Mouse (Mus musculus) embryonic facial prominence, embryonic 15.5 days (tissue): ENCODE data around the gene Ppp1cc. TPM values are rescaled to one million over a fixed set of nuclear protein-coding genes. Genes with fewer than 3 reads are reported as not detected.
"Not testable (repeated sequence)": the region's sequence is repeated elsewhere in the genome, so short reads cannot be mapped to it uniquely, and the experiment has no call there.

Experiments used
- ATAC-seq: fragments of 200-750 bp; cut with Nextera tagmentation; 2 replicates; pipeline ENCODE4 v1.8.0; 2017; ENCODE audit warnings: low read depth, moderate TSS enrichment; ENCODE audit not compliant: insufficient number of reproducible peaks, low FRiP score, low TSS enrichment
- H3K27ac ChIP-seq: fragments of 300-500 bp; sonication (generic); replicated peaks from 2 replicates; pipeline ENCODE4 v1.5.1; 2015; ENCODE audit warnings: mild to moderate bottlenecking, inconsistent platforms
- H3K27me3 ChIP-seq: fragments of 300-500 bp; sonication (generic); 2 replicates; pipeline ENCODE4 v1.6.1; 2015; ENCODE audit warnings: inconsistent platforms
- H3K36me3 ChIP-seq: fragments of 300-500 bp; sonication (generic); 2 replicates; pipeline ENCODE4 v1.6.1; 2015; ENCODE audit warnings: mild to moderate bottlenecking, inconsistent platforms
- H3K4me1 ChIP-seq: fragments of 300-500 bp; sonication (generic); 2 replicates; pipeline ENCODE4 v1.6.1; 2015; ENCODE audit warnings: inconsistent platforms
- H3K4me2 ChIP-seq: fragments of 300-500 bp; sonication (generic); replicated peaks from 2 replicates; pipeline ENCODE4 v1.6.1; 2015; ENCODE audit warnings: mild to moderate bottlenecking, inconsistent platforms
- H3K4me3 ChIP-seq: fragments of 300-500 bp; sonication (generic); replicated peaks from 2 replicates; pipeline ENCODE4 v1.5.1; 2015; ENCODE audit warnings: mild to moderate bottlenecking, inconsistent platforms
- H3K9ac ChIP-seq: fragments of 300-500 bp; sonication (generic); 2 replicates; pipeline ENCODE4 v1.6.1; 2015; ENCODE audit warnings: inconsistent platforms
- H3K9me3 ChIP-seq: fragments of 300-500 bp; sonication (generic); replicated peaks from 2 replicates; pipeline ENCODE4 v1.6.1; 2016; ENCODE audit warnings: inconsistent platforms
- WGBS: fragments of 180-500 bp; shearing (Covaris S2); methylation state at CpG from one replicate; pipeline ENCODE4 v1.1.7; 2015; 5-methylcytosine and 5-hydroxymethylcytosine counted together
- polyA plus RNA-seq: library from polyadenylated mRNA; unstranded; fragments of >200 nt; fragmentation: Nextera tagmentation; extraction: Ambion mirVana; gene quantifications from 2 replicates; pipeline ENCODE4 v1.2.1, GENCODE M21; 2015

The Ppp1cc gene
- polyA plus RNA-seq, 1 experiment from 2014 or later, result 238 TPM

DNA sequence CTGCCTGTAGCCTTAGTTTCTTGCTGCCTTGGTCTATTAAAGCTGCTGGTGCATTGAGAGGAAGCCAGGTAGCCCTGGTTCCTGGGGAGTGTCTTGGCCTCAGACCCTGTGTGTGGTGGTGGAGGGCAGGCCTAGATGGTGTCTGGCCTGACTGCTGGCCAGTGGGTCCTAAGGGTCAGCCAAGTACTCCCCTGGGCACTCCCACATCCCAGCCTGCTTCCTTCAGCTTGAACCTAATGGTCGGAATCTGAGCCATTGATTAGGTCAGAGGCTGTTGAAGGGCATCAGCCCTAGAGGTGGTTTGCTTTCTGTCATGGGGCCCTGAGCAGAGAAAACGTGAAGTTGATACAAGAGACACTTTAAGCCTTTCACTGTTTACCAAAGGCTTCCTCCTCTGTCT lies 17.3 kb downstream of the Ppp1cc start:
- no peaks in the 10 kb centered on the region for H3K4me1 ChIP-seq
- H3K9ac ChIP-seq, result 0 out of 2 replicates have a peak overlapping the region, but pooled peaks have one; percentile 2
- H3K9me3 ChIP-seq, result no peaks in the 10 kb centered on the region
- peaks cover 49% of the 10 kb centered on the region for H3K36me3 ChIP-seq
- WGBS, result 53% methylated on average over 2 of the region's 2 CpGs
- H3K27ac ChIP-seq, result no peak overlapping the region
- ATAC-seq, result no peak
- no peak overlapping the region for H3K4me3 ChIP-seq
- no peaks in the 10 kb centered on the region for H3K27me3 ChIP-seq
- no peak overlapping the region for H3K4me2 ChIP-seq

DNA sequence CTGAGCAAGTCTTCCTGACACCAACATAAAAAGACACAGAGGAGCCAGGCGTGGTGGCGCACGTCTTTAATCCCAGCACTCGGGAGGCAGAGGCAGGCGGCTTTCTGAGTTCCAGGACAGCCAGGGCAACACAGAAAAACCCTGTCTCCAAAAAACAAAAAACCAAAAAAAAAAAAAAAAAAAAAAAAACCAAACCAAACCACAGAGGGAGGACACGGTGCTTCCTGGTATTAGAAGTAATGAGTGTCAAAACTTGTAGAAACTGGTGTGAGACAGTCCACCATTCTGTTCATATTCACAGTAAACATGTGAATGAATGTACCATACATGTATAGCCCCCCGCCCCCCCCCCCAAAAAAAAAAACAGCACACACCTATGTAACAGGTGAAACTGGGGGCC lies 17.9 kb downstream of the Ppp1cc start:
- Histone ChIP-seq H3K36me3 (peaks cover 44% of the 10 kb centered on the region), H3K4me3 (no peak overlapping the region), H3K9me3 (no peaks in the 10 kb centered on the region), H3K4me1 (no peaks in the 10 kb centered on the region), H3K27me3 (no peaks in the 10 kb centered on the region), H3K27ac (no peak overlapping the region), H3K4me2 (no peak overlapping the region), H3K9ac (no peak overlapping the region)
- 86% methylated on average over 7 of the region's 7 CpGs for WGBS
- no peak for ATAC-seq

DNA sequence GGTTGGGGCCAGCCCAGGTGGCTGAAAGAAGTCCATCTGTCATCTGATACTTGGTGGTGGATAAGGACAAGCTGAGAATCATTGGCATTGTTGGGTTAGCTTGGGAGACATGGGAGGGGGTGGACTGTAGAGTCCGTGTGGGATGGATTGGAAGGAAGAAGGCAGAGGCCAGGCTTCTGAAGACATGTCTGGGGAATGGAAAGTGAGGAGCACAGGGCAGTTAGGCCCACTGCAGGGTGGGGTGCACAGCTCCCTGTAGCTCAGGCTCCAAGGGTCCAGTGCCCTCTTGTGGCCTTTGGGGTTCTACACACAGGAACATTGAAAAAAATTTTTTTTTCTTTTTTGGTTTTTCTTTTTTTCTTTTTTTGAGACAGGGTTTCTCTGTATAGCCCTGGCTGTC lies 18.3 kb downstream of the Ppp1cc start:
- Histone ChIP-seq H3K36me3 (peaks cover 39% of the 10 kb centered on the region), H3K27me3 (no peaks in the 10 kb centered on the region), H3K9ac (no peak overlapping the region), H3K4me3 (no peak overlapping the region), H3K9me3 (no peaks in the 10 kb centered on the region), H3K4me1 (no peaks in the 10 kb centered on the region), H3K27ac (no peak overlapping the region), H3K4me2 (no peak overlapping the region)
- peak; percentile 52; the same call in 1 of the 2 replicates for ATAC-seq
- WGBS, result 47% methylated on average over 1 of the region's 1 CpGs

DNA sequence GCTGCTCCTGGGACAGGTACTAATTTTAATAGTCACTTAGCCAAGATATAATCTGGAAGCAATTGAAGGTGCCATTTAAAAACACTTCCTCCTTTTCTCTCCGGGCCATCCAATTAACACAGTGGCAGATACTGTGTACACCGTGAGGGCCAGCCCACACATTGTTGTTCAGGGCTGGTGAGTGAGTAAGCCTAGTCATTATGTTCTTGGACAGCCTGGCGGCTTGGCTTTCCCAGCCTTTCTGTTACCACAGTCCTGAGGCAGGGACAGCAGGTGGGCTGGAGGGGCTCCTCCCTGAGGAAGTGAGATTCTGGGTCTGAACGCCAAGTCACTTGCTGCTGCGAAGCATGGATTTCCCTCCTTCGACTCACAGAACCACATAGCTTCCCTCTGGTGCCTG lies 21.6 kb downstream of the Ppp1cc start:
- H3K9ac ChIP-seq, result no peak overlapping the region
- no peak overlapping the region for H3K4me2 ChIP-seq
- H3K27me3 ChIP-seq, result no peaks in the 10 kb centered on the region
- H3K36me3 ChIP-seq, result peaks cover 16% of the 10 kb centered on the region
- H3K4me3 ChIP-seq, result no peak overlapping the region
- H3K9me3 ChIP-seq, result no peaks in the 10 kb centered on the region
- 0 out of 2 replicates have a peak, but pooled peaks have one; percentile 36 for ATAC-seq
- 53% methylated on average over 6 of the region's 6 CpGs for WGBS
- H3K4me1 ChIP-seq, result no peaks in the 10 kb centered on the region
- H3K27ac ChIP-seq, result no peak overlapping the region

DNA sequence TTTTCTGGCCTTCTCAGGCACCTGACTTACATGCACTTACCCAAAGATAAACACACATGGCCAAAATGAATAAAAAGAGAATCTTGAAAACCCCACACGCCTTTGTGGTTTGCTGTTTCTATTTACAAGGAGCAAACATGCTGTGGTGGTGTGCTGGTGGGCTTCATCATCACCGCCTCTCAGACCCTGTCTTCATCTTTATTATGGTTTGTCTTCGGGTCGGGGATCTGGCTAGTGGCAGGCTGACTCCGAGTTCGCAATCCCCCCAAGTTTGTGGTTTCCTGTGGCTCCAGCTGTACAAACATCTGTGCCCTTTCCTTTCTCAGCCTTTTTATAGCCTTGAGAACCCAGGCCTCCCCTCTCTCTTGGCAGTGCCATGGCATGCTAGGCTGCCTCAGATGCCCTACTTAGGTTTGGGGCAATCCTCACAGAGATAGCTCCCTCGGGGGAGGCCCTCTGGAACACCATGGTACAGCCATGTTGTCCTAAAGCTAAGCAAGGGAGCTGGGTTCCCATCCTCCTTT lies 26.3 kb downstream of the Ppp1cc start:
- peak; percentile 55; the same call in 1 of the 2 replicates for ATAC-seq
- Histone ChIP-seq H3K27ac (no peak overlapping the region), H3K9me3 (no peaks in the 10 kb centered on the region), H3K4me2 (no peak overlapping the region), H3K9ac (no peak overlapping the region), H3K27me3 (no peaks in the 10 kb centered on the region), H3K4me1 (no peaks in the 10 kb centered on the region), H3K4me3 (no peak overlapping the region), H3K36me3 (no peaks in the 10 kb centered on the region)
- WGBS, result 69% methylated on average over 7 of the region's 7 CpGs

DNA sequence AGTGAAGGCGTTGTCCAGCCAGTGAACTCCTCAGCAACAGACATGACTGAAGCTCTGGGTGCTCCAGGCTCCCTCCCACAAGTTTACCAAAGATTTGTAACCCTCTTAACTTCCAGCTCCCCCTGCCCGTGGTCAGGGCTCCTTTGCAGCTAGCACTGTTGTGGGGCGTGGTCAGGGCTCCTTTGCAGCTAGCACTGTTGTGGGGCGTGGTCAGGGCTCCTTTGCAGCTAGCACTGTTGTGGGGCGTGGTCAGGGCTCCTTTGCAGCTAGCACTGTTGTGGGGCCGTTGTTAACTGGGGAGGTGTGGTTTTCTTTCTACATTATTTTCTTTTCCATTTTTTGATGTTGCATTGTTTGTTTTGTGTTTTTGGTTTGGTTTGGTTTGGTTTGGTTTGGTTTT lies 26.8 kb downstream of the Ppp1cc start:
- ATAC-seq, H3K9me3 ChIP-seq, H3K4me1 ChIP-seq, H3K27me3 ChIP-seq, H3K27ac ChIP-seq, H3K9ac ChIP-seq, H3K4me3 ChIP-seq, H3K36me3 ChIP-seq, H3K4me2 ChIP-seq: not testable (repeated sequence)
- WGBS, result 91% methylated on average over 6 of the region's 6 CpGs

DNA sequence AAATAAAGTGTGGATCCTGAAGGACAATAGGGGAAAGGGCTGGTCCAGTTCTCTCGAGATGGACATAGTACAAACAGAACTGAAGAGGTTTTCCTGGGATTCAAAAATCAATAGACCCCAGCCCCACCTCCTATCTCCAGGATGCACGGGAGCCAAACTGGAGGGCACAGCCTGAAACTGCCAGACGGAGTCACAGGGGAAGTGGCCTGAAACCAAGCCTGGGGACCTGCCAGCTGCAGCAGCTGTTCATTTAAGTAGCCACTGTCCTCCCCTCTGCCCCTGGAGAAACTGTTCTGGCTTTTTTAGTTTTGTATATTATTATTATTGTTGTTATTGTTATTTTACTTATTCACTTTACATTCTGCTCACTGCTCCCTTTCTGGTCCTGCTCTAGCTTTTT lies 31.0 kb downstream of the Ppp1cc start:
- no peaks in the 10 kb centered on the region for H3K9me3 ChIP-seq
- no peak overlapping the region for H3K4me3 ChIP-seq
- H3K27ac ChIP-seq, result no peak overlapping the region
- no peak for ATAC-seq
- 46% methylated on average over 3 of the region's 3 CpGs for WGBS
- H3K4me1 ChIP-seq, result no peaks in the 10 kb centered on the region
- H3K36me3 ChIP-seq, result no peaks in the 10 kb centered on the region
- no peak overlapping the region for H3K9ac ChIP-seq
- no peak overlapping the region for H3K4me2 ChIP-seq
- H3K27me3 ChIP-seq, result no peaks in the 10 kb centered on the region

GRCm38 (mm10) chr5:122190465-122190864 lies 32.4 kb downstream of the Ppp1cc start:
- Histone ChIP-seq H3K4me3 (no peak overlapping the region), H3K36me3 (no peaks in the 10 kb centered on the region), H3K27me3 (no peaks in the 10 kb centered on the region), H3K9ac (no peak overlapping the region), H3K9me3 (no peaks in the 10 kb centered on the region), H3K4me1 (no peaks in the 10 kb centered on the region), H3K4me2 (no peak overlapping the region), H3K27ac (no peak overlapping the region)
- no peak for ATAC-seq
- 48% methylated on average over 7 of the region's 7 CpGs for WGBS

- 79% methylated on average over 12 of the region's 12 CpGs for WGBS
- H3K27ac ChIP-seq, result no peak overlapping the region
These were observed 33.4 kb downstream of the Ppp1cc start for GRCm38 (mm10) chr5:122191269-122192063.

GRCm38 (mm10) chr5:122192347-122192746 lies 34.3 kb downstream of the Ppp1cc start:
- no peak for ATAC-seq
- no peak overlapping the region for H3K9ac ChIP-seq
- no peaks in the 10 kb centered on the region for H3K9me3 ChIP-seq
- no peaks in the 10 kb centered on the region for H3K27me3 ChIP-seq
- H3K27ac ChIP-seq, result no peak overlapping the region
- H3K36me3 ChIP-seq, result no peaks in the 10 kb centered on the region
- H3K4me3 ChIP-seq, result no peak overlapping the region
- no peak overlapping the region for H3K4me2 ChIP-seq
- no peaks in the 10 kb centered on the region for H3K4me1 ChIP-seq
- 46% methylated on average over 3 of the region's 4 CpGs for WGBS

More at GRCm38 (mm10) chr5:122191269-122192063, 33.4 kb downstream of the Ppp1cc start:
- ATAC-seq, result no peak
- Histone ChIP-seq H3K4me3 (no peak overlapping the region), H3K9ac (no peak overlapping the region), H3K4me1 (no peaks in the 10 kb centered on the region), H3K4me2 (no peak overlapping the region), H3K9me3 (no peaks in the 10 kb centered on the region), H3K27me3 (no peaks in the 10 kb centered on the region), H3K36me3 (no peaks in the 10 kb centered on the region)

DNA sequence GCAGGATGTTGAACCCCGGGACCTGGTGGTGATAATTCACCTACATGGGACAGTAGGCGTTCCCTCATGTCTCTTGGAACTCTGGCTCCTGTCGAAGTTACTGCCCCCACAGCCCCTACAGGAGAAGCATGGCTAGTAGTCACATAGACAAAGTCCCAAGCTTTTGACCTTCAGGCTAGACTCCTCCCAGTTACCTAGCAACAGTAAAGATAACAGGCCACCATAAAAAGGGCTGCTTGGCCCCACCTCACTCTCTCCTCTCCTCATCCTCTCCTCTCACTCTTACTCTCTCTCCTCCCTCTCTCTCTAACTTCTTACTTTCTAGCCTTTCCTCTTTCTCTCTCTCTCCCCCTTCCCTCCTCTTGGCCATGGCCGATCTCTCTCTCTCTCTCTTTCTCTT lies 42.8 kb downstream of the Ppp1cc start:
- Histone ChIP-seq H3K4me2 (no peak overlapping the region), H3K9me3 (no peaks in the 10 kb centered on the region), H3K4me1 (no peaks in the 10 kb centered on the region), H3K27ac (no peak overlapping the region), H3K27me3 (no peaks in the 10 kb centered on the region), H3K9ac (no peak overlapping the region), H3K4me3 (no peak overlapping the region), H3K36me3 (no peaks in the 10 kb centered on the region)
- no peak for ATAC-seq
- 96% methylated on average over 4 of the region's 4 CpGs for WGBS

DNA sequence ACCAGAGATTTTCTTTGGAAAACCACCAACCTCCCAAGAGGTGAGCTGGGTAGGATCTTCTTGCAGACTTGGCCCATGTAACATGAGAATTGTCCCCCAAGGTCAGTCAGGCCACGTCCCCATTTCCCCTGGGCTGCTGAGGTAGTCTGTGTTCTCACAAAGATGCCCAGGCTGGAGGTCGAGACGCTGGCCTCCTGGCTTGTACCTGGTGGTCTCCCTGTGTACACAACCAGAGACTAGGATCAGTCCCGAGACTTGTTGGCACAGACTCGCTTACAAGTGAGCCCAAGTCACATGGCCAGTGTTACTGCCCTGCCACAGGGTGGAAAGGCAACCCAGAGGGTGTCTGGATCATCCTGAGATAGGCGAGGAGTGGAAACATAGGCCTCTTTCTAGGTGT lies 43.8 kb downstream of the Ppp1cc start:
- 80% methylated on average over 6 of the region's 6 CpGs for WGBS
- Histone ChIP-seq H3K9me3 (no peaks in the 10 kb centered on the region), H3K4me1 (no peaks in the 10 kb centered on the region), H3K27me3 (no peaks in the 10 kb centered on the region), H3K27ac (no peak overlapping the region), H3K36me3 (no peaks in the 10 kb centered on the region), H3K4me3 (no peak overlapping the region), H3K9ac (no peak overlapping the region), H3K4me2 (no peak overlapping the region)
- no peak for ATAC-seq
